ENCODE assay signal across 30 mouse cellular contexts in the genomic region with DNA sequence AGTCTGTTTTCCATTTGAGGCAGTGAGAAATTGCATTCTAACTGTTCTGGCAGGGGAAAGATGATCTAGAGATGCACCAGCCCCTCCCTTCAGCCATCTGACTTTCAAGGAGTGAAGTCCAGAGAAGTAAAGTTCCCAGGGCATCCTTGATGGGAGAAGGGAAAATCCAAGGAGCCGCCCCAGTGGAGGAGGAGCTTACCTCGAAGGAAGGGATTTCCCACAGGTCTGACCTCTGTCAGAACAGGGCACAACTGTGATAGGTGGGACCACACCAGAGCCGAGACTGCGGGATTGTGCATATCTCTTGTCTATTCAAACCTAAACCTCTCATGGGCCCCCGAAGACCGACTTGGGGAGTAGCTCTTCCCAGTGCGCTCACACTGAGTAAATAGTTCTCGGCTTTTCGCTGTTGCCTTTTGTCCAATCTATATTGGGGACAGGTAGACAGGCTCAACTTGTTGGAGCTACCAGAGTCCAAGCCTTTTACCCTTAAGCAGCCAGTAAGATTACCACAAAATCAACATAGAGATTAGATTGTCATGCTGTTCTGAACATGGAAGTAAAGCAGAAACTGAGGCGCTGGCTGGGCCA. TPM values are rescaled to one million over a fixed set of nuclear protein-coding genes. Genes with fewer than 3 reads are reported as not detected.
DNase-seq lines count a peak whose midpoint lies in the region; ATAC-seq and TF ChIP-seq lines count a peak whose summit lies in the region.
"Had no signal": no experiment of that assay in that cellular context is flagged by ENCODE, and none has a peak within 500 bp of the region (broad histone marks: within the 10 kb centered on the region; RNA-seq: fewer than 3 reads in every experiment).

No protein-coding gene starts in this region.

- ATAC-seq in stomach, embryonic 15.5 days (ENCODE audit: insufficient read depth, low FRiP score, low read depth) = peak; percentile 66
- no peak for ATAC-seq in granulocyte monocyte progenitor cell, adult 5-6 weeks (replicated peaks; ENCODE audit: poor library complexity, severe bottlenecking)
- ATAC-seq: forebrain, embryonic 13.5 days; forebrain, embryonic 16.5 days; hindbrain, postnatal 0 days; inflammation-experienced regulatory T-cells, adult 6 months had no signal

- peak overlapping the region; percentile 57 for H3K4me3 ChIP-seq in E14TG2a.4 (replicated peaks; ENCODE audit: low read length)
- no peak overlapping the region for H3K4me3 ChIP-seq in stomach, embryonic 15.5 days (replicated peaks)
- H3K4me3 ChIP-seq in lung, adult 2 months (replicated peaks; ENCODE audit: extremely low read depth, low read depth, low read length) = no peak overlapping the region
- H3K4me3 ChIP-seq: embryonic facial prominence, embryonic 10.5 days; embryonic facial prominence, embryonic 13.5 days; erythroblast, embryonic 14.5 days; forebrain, embryonic 13.5 days; heart, embryonic 12.5 days; heart, embryonic 15.5 days had no signal

- H3K27me3 ChIP-seq in E14TG2a.4 (ENCODE audit: insufficient read depth, low read length) = no peaks in the 10 kb centered on the region
- no peaks in the 10 kb centered on the region for H3K27me3 ChIP-seq in stomach, embryonic 15.5 days (replicated peaks)
- H3K27me3 ChIP-seq: embryonic facial prominence, embryonic 13.5 days; forebrain, embryonic 13.5 days; heart, embryonic 12.5 days; heart, embryonic 15.5 days had no signal

- no peak overlapping the region for H3K9ac ChIP-seq in stomach, embryonic 15.5 days
- H3K9ac ChIP-seq: embryonic facial prominence, embryonic 13.5 days; forebrain, embryonic 13.5 days; heart, embryonic 12.5 days; heart, embryonic 15.5 days; hindbrain, embryonic 14.5 days had no signal

- WGBS in stomach, embryonic 15.5 days = 58% methylated on average over 10 of the region's 10 CpGs
- WGBS in lung, adult 2 months = 80% methylated on average over 10 of the region's 10 CpGs

- peak overlapping the region; percentile 16; the same call in 1 of the 2 replicates for H3K4me2 ChIP-seq in stomach, embryonic 15.5 days
- H3K4me2 ChIP-seq: embryonic facial prominence, embryonic 13.5 days; forebrain, embryonic 13.5 days; heart, embryonic 12.5 days; heart, embryonic 15.5 days; hindbrain, embryonic 14.5 days had no signal

- H3K36me3 ChIP-seq in E14TG2a.4 (ENCODE audit: insufficient read depth, low read length) = peaks cover 47% of the 10 kb centered on the region
- no peaks in the 10 kb centered on the region for H3K36me3 ChIP-seq in stomach, embryonic 15.5 days
- H3K36me3 ChIP-seq: embryonic facial prominence, embryonic 10.5 days; embryonic facial prominence, embryonic 13.5 days; heart, embryonic 12.5 days; heart, embryonic 15.5 days had no signal

- TF ChIP-seq CTCF in E14TG2a.4 (conservative IDR thresholded peaks at IDR 0.05; ENCODE audit: low read length) = no peak
- TF ChIP-seq CTCF in lung, adult 2 months (IDR thresholded peaks at IDR 0.05; ENCODE audit: insufficient read depth, low read length) = no peak

- no peaks in the 10 kb centered on the region for H3K9me3 ChIP-seq in E14TG2a.4 (ENCODE audit: low read length)
- H3K9me3 ChIP-seq in stomach, embryonic 15.5 days = no peaks in the 10 kb centered on the region
- H3K9me3 ChIP-seq: embryonic facial prominence, embryonic 10.5 days; embryonic facial prominence, embryonic 13.5 days; forebrain, embryonic 13.5 days; heart, embryonic 12.5 days; heart, embryonic 15.5 days had no signal

- DNase-seq in heart, adult 11 months = peak; percentile 30
- DNase-seq in heart, postnatal 4 days = no peak
- peak; percentile 76 for DNase-seq in R1 (ENCODE audit: low read depth, low spot score)
- DNase-seq in lung, adult 2 months = no peak
- no peak for DNase-seq in left cerebral cortex, postnatal 4 days
- DNase-seq: adrenal gland, adult 8-10 months; adrenal gland, postnatal 25 days; cerebellum, adult 11-12 months; cerebellum, adult 8-10 months; cerebellum, postnatal 10 days; cerebellum, postnatal 36 days; embryo, embryonic 11 days; gastrocnemius, postnatal 10 days; gastrocnemius, postnatal 36 days; heart, adult 18-20 months; heart, postnatal 10 days; heart, postnatal 36 days had no signal

- TF ChIP-seq POLR2A in lung, adult 2 months (IDR thresholded peaks at IDR 0.05; ENCODE audit: borderline replicate concordance, extremely low read depth, low read depth, low read length) = no peak

- 0 out of 2 replicates have a peak overlapping the region, but pooled peaks have one; percentile 7 for H3K27ac ChIP-seq in stomach, embryonic 15.5 days
- H3K27ac ChIP-seq: embryonic facial prominence, embryonic 10.5 days; embryonic facial prominence, embryonic 13.5 days; forebrain, embryonic 13.5 days; heart, embryonic 15.5 days; hindbrain, embryonic 14.5 days; hindbrain, postnatal 0 days had no signal

- H3K4me1 ChIP-seq in E14TG2a.4 (replicated peaks; ENCODE audit: low read depth, low read length) = peaks cover 69% of the 10 kb centered on the region
- no peaks in the 10 kb centered on the region for H3K4me1 ChIP-seq in stomach, embryonic 15.5 days
- peaks cover 8% of the 10 kb centered on the region for H3K4me1 ChIP-seq in lung, adult 2 months (ENCODE audit: control insufficient read depth, insufficient read depth, low read length)

- intact Hi-C loops in left cerebral cortex, postnatal 4 days (cut with DNase I) = no loop called here

RNA-seq across cellular contexts. Expression of a gene that starts 49.3 kb away (rescaled TPM):
- total RNA-seq in heart, postnatal 4 days (2021) = 10 to 100 TPM; 33.7 to 35.6 TPM
- 69.0 and 73.9 TPM in 2 replicates for polyA plus RNA-seq in stomach, embryonic 15.5 days (2015; fragmentation: Nextera tagmentation; extraction: Ambion mirVana)
- 33.4 and 36.1 TPM in 2 replicates for polyA plus RNA-seq in lung, adult 2 months (2012; rRNA removed)
- 48.6 and 63.5 TPM in 2 replicates for total RNA-seq in granulocyte monocyte progenitor cell, adult 5-6 weeks (2014; fragmentation: Nextera tagmentation)
- 102 and 104 TPM in 2 replicates for total RNA-seq in granulocyte monocyte progenitor cell, adult 5-6 weeks (2017)
- total RNA-seq in left cerebral cortex, postnatal 4 days (2021) = 10 to 100 TPM; 29.8 to 33.7 TPM

Comparison
In these comparisons a context has a peak if more than half of its experiments do, and no peak if none do; other contexts are left out.
1. DNase-seq: peak in heart, adult 11 months (single experiment) and R1 (single experiment); none in heart, postnatal 4 days (single experiment), lung, adult 2 months (single experiment) and left cerebral cortex, postnatal 4 days (single experiment).